Mouse (Mus musculus): ENCODE data around the gene Upf2.

GRCm38 (mm10) chr2:5931938-5932337 lies 19.3 kb upstream of the Upf2 start:
- TF ChIP-seq POLR2A (IDR thresholded peaks at IDR 0.05; ENCODE audit: insufficient read depth, low read depth, low read length) (no peak), CTCF (IDR thresholded peaks at IDR 0.05) (no peak), EP300 (IDR thresholded peaks at IDR 0.05; ENCODE audit: insufficient read depth, low read depth, low read length) (no peak)

All from heart, adult 2 months (tissue).